Mouse (Mus musculus): ENCODE results near the gene Reep6. TPM values are rescaled to one million over a fixed set of nuclear protein-coding genes. Genes with fewer than 3 reads are reported as not detected.

The Reep6 gene
- polyA plus RNA-seq, 1 experiment from 2014 or later = 3.2 TPM

GRCm38 (mm10) chr10:80304458-80304857 is 25.3 kb upstream of the Reep6 start:
- Histone ChIP-seq H3K27ac (no peak overlapping the region), H3K4me3 (peak overlapping the region; percentile 14), H3K4me2 (replicated peaks) (peak overlapping the region; percentile 31), H3K9me3 (replicated peaks) (no peaks in the 10 kb centered on the region), H3K36me3 (peaks cover 64% of the 10 kb centered on the region), H3K27me3 (peaks cover 14% of the 10 kb centered on the region), H3K4me1 (peaks cover 39% of the 10 kb centered on the region), H3K9ac (peak overlapping the region; percentile 39)
- WGBS = 28% methylated on average over 11 of the region's 12 CpGs
- no peak for ATAC-seq (ENCODE audit: low FRiP score)

DNA sequence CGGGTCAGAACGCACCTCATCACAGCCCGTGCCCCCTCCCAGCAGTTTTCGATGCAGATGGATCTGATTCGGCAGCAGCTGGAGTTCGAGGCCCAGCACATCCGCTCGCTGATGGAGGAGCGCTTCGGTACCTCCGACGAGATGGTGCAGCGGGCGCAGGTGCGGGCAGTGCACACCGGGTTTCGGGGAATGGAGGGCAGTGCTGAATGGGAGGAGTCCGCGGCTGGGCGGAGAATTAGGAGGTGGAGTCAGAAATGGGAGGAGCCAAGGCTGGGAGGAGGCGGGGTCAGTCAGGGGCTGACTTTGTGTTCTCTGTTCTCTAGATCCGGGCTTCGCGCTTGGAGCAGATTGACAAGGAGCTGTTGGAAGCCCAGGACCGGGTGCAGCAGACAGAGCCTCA is 24.9 kb upstream of the Reep6 start:
- H3K36me3 ChIP-seq = peaks cover 66% of the 10 kb centered on the region
- H3K9ac ChIP-seq = peak overlapping the region; percentile 39
- peaks cover 35% of the 10 kb centered on the region for H3K4me1 ChIP-seq
- H3K4me2 ChIP-seq (replicated peaks) = peak overlapping the region; percentile 31
- ATAC-seq (ENCODE audit: low FRiP score) = no peak
- peaks cover 10% of the 10 kb centered on the region for H3K27me3 ChIP-seq
- H3K9me3 ChIP-seq (replicated peaks) = no peaks in the 10 kb centered on the region
- no peak overlapping the region for H3K27ac ChIP-seq
- WGBS = 23% methylated on average over 25 of the region's 25 CpGs
- peak overlapping the region; percentile 14 for H3K4me3 ChIP-seq

GRCm38 (mm10) chr10:80311560-80311959 is 18.2 kb upstream of the Reep6 start:
- Histone ChIP-seq H3K4me2 (replicated peaks) (no peak overlapping the region), H3K9ac (no peak overlapping the region), H3K4me1 (peaks cover 29% of the 10 kb centered on the region), H3K27ac (no peak overlapping the region), H3K4me3 (no peak overlapping the region), H3K9me3 (replicated peaks) (no peaks in the 10 kb centered on the region), H3K36me3 (peaks cover 98% of the 10 kb centered on the region), H3K27me3 (peaks cover 53% of the 10 kb centered on the region)
- ATAC-seq (ENCODE audit: low FRiP score) = no peak
- WGBS = 88% methylated on average over 16 of the region's 16 CpGs

DNA sequence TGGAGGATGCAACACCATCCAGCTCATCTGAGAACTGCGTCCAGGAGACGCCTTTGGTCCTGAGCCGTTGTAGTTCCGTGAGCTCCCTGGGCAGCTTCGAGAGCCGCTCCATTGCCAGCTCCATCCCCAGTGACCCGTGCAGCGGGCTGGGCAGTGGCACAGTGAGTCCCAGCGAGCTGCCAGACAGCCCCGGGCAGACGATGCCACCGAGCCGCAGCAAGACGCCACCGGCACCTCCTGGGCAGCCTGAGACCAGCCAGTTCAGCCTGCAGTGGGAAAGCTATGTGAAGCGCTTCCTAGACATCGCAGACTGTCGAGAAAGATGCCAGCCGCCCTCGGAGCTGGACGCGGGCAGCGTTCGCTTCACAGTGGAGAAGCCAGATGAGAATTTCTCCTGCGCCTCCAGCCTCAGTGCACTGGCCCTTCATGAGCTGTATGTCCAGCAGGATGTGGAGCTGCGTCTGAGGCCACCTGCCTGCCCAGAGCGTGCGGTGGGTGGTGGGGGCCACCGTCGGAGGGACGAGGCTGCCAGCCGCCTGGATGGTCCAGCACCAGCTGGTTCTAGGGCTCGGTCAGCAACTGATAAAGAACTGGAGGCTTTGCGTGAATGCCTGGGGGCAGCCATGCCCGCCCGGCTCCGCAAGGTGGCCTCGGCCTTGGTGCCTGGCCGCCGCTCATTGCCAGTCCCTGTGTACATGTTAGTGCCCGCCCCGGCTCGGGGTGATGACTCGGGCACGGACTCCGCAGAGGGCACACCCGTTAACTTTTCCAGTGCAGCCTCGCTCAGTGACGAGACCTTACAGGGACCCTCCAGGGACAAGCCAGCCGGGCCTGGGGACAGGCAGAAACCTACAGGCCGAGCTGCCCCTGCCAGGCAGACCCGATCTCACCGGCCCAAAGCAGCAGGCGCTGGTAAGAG is 16.9 kb upstream of the Reep6 start:
- H3K27ac ChIP-seq = no peak overlapping the region
- H3K27me3 ChIP-seq = peaks cover 63% of the 10 kb centered on the region
- no peak overlapping the region for H3K9ac ChIP-seq
- no peaks in the 10 kb centered on the region for H3K9me3 ChIP-seq (replicated peaks)
- no peak for ATAC-seq (ENCODE audit: low FRiP score)
- 0 out of 2 replicates have a peak overlapping the region, but pooled peaks have one; percentile 6 for H3K4me3 ChIP-seq
- peaks cover 37% of the 10 kb centered on the region for H3K4me1 ChIP-seq
- H3K4me2 ChIP-seq (replicated peaks) = no peak overlapping the region
- H3K36me3 ChIP-seq = peaks cover 98% of the 10 kb centered on the region
- 65% methylated on average over 54 of the region's 54 CpGs for WGBS

DNA sequence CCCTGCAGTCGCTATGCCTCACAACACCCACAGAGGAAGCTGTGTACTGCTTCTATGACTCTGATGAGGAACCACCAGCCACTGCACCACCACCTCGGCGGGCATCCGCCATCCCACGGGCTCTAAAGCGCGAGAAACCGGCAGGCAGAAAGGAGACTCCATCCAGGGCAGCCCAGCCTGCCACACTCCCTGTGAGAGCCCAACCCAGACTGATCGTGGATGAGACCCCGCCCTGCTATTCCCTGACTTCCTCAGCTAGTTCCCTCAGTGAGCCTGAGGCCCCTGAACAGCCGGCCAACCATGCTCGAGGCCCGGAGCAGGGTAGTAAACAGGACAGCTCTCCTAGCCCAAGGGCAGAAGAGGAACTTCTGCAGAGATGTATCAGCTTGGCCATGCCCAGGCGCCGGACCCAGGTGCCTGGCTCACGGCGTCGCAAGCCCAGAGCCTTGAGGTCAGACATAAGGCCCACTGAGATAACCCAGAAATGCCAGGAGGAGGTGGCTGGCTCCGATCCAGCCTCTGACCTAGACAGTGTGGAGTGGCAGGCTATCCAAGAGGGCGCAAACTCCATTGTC is 16.0 kb upstream of the Reep6 start:
- Histone ChIP-seq H3K36me3 (peaks cover 98% of the 10 kb centered on the region), H3K4me3 (no peak overlapping the region), H3K27ac (no peak overlapping the region), H3K9ac (no peak overlapping the region), H3K9me3 (replicated peaks) (no peaks in the 10 kb centered on the region), H3K4me1 (peaks cover 37% of the 10 kb centered on the region), H3K27me3 (peaks cover 63% of the 10 kb centered on the region), H3K4me2 (replicated peaks) (no peak overlapping the region)
- WGBS = 59% methylated on average over 20 of the region's 20 CpGs
- ATAC-seq (ENCODE audit: low FRiP score) = no peak

DNA sequence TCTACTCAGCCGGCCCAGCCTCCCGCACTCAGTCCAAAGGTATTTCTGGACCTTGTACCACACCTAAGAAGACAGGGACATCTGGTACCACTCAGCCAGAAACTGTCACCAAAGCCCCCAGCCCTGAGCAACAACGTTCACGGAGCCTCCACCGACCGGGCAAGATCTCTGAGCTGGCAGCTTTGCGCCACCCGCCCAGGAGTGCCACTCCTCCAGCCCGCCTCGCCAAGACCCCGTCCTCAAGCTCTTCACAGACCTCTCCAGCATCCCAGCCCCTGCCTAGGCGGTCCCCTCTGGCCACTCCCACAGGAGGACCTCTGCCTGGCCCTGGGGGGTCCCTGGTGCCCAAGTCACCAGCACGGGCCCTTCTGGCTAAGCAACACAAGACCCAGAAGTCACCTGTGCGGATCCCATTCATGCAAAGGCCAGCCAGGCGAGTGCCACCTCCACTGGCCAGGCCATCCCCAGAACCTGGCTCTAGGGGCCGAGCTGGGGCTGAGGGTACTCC is 15.2 kb upstream of the Reep6 start:
- ATAC-seq (ENCODE audit: low FRiP score) = no peak
- no peak overlapping the region for H3K27ac ChIP-seq
- WGBS = 53% methylated on average over 16 of the region's 16 CpGs
- H3K4me1 ChIP-seq = peaks cover 46% of the 10 kb centered on the region
- peaks cover 63% of the 10 kb centered on the region for H3K27me3 ChIP-seq
- no peak overlapping the region for H3K4me3 ChIP-seq
- no peaks in the 10 kb centered on the region for H3K9me3 ChIP-seq (replicated peaks)
- peaks cover 90% of the 10 kb centered on the region for H3K36me3 ChIP-seq
- no peak overlapping the region for H3K4me2 ChIP-seq (replicated peaks)
- 0 out of 2 replicates have a peak overlapping the region, but pooled peaks have one; percentile 32 for H3K9ac ChIP-seq

DNA sequence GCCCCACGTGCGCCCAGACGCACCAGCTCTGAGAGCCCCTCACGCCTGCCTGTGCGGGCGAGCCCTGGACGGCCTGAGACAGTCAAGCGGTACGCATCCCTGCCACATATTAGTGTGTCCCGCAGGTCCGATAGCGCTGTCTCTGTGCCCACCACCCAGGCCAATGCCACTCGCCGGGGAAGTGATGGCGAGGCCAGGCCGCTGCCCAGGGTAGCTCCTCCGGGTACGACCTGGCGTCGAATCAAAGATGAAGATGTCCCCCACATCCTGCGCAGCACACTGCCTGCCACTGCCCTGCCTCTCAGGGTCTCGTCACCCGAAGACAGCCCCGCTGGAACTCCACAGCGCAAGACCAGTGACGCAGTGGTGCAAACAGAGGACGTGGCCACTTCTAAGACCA is 14.4 kb upstream of the Reep6 start:
- WGBS = 54% methylated on average over 27 of the region's 27 CpGs
- Histone ChIP-seq H3K9me3 (replicated peaks) (no peaks in the 10 kb centered on the region), H3K4me2 (replicated peaks) (no peak overlapping the region), H3K27ac (no peak overlapping the region), H3K4me1 (peaks cover 51% of the 10 kb centered on the region), H3K27me3 (peaks cover 63% of the 10 kb centered on the region), H3K4me3 (no peak overlapping the region), H3K9ac (0 out of 2 replicates have a peak overlapping the region, but pooled peaks have one; percentile 32), H3K36me3 (peaks cover 85% of the 10 kb centered on the region)
- ATAC-seq (ENCODE audit: low FRiP score) = no peak

GRCm38 (mm10) chr10:80316359-80316781 is 13.4 kb upstream of the Reep6 start:
- Histone ChIP-seq H3K4me2 (replicated peaks) (no peak overlapping the region), H3K4me3 (no peak overlapping the region), H3K4me1 (peaks cover 53% of the 10 kb centered on the region), H3K36me3 (peaks cover 74% of the 10 kb centered on the region), H3K27me3 (peaks cover 57% of the 10 kb centered on the region), H3K9ac (peak overlapping the region; percentile 1; the same call in 1 of the 2 replicates), H3K27ac (no peak overlapping the region), H3K9me3 (replicated peaks) (no peaks in the 10 kb centered on the region)
- no peak for ATAC-seq (ENCODE audit: low FRiP score)
- 36% methylated on average over 11 of the region's 11 CpGs for WGBS

- no peak overlapping the region for H3K27ac ChIP-seq
- H3K27me3 ChIP-seq = peaks cover 54% of the 10 kb centered on the region
- no peaks in the 10 kb centered on the region for H3K9me3 ChIP-seq (replicated peaks)
- no peak for ATAC-seq (ENCODE audit: low FRiP score)
- H3K4me3 ChIP-seq = no peak overlapping the region
- 61% methylated on average over 10 of the region's 10 CpGs for WGBS
- peaks cover 53% of the 10 kb centered on the region for H3K4me1 ChIP-seq
- no peak overlapping the region for H3K9ac ChIP-seq
- no peak overlapping the region for H3K4me2 ChIP-seq (replicated peaks)
- H3K36me3 ChIP-seq = peaks cover 68% of the 10 kb centered on the region
Measured at GRCm38 (mm10) chr10:80317011-80317410, 12.7 kb upstream of the Reep6 start.

- Histone ChIP-seq H3K9ac (peak within 1 kb of the TSS; percentile 76), H3K27ac (peak within 1 kb of the TSS; percentile 68), H3K4me1 (peaks cover 48% of the 10 kb centered on the region), H3K36me3 (peaks cover 35% of the 10 kb centered on the region), H3K4me3 (peak within 1 kb of the TSS; percentile 81), H3K4me2 (replicated peaks) (peak within 1 kb of the TSS; percentile 88), H3K27me3 (peaks cover 44% of the 10 kb centered on the region), H3K9me3 (replicated peaks) (no peaks in the 10 kb centered on the region)
- peak; percentile 65 for ATAC-seq (ENCODE audit: low FRiP score)
- under 1% methylated on average over 34 of the region's 34 CpGs for WGBS
Measured at GRCm38 (mm10) chr10:80320340-80320760, 9.4 kb upstream of the Reep6 start, which contains the start of gene 2310011J03Rik. Gene 2310011J03Rik (minus strand): TSS chr10:80320537.

- Histone ChIP-seq H3K9me3 (replicated peaks) (no peaks in the 10 kb centered on the region), H3K9ac (no peak overlapping the region), H3K27ac (no peak overlapping the region), H3K4me3 (no peak overlapping the region), H3K36me3 (peaks cover 27% of the 10 kb centered on the region), H3K4me2 (replicated peaks) (peak overlapping the region; percentile 88; the same call in 1 of the 2 replicates), H3K4me1 (peaks cover 41% of the 10 kb centered on the region), H3K27me3 (peaks cover 39% of the 10 kb centered on the region)
- WGBS = 81% methylated on average over 6 of the region's 6 CpGs
- ATAC-seq (ENCODE audit: low FRiP score) = no peak
Measured at GRCm38 (mm10) chr10:80321014-80321669, 8.6 kb upstream of the Reep6 start.

Data from hindbrain, embryonic 12.5 days (tissue).